Mouse (Mus musculus) cortical plate, adult 2 months (tissue): ENCODE data around the gene Methig1. TPM values are rescaled to one million over a fixed set of nuclear protein-coding genes. Genes with fewer than 3 reads are reported as not detected.

Experiments
- H3K27ac ChIP-seq: fragments of 200-500 bp; 2 replicates; pipeline ENCODE4 v1.5.1; 2012; ENCODE audit warnings: low read length, control low read depth, inconsistent platforms; ENCODE audit not compliant: insufficient read depth
- H3K4me1 ChIP-seq: fragments of 200-500 bp; 2 replicates; pipeline ENCODE4 v1.6.1; 2011; ENCODE audit warnings: low read length; ENCODE audit not compliant: control insufficient read depth, insufficient read depth
- H3K4me3 ChIP-seq: fragments of 200-500 bp; 2 replicates; pipeline ENCODE4 v1.5.1; 2011; ENCODE audit warnings: mild to moderate bottlenecking, low read length, control low read depth; ENCODE audit not compliant: insufficient read depth
- CTCF ChIP-seq: fragments of 200-500 bp; IDR thresholded peaks from 2 replicates; pipeline ENCODE4 v1.5.1; 2011; ENCODE audit warnings: mild to moderate bottlenecking, control low read depth, low read length; ENCODE audit not compliant: insufficient read depth; ENCODE audit errors: extremely low read depth
- POLR2A ChIP-seq: fragments of 200-500 bp; IDR thresholded peaks from 2 replicates; pipeline ENCODE4 v1.6.1; 2011; ENCODE audit warnings: mild to moderate bottlenecking, low read length, control low read depth; ENCODE audit not compliant: insufficient read depth; ENCODE audit errors: extremely low read depth
- polyA plus RNA-seq: library from polyadenylated mRNA; depleted of rRNA; stranded (reverse); fragments of >200 nt; gene quantifications from 2 replicates; pipeline ENCODE4 v1.2.3, GENCODE M21; 2012

Gene Methig1
- polyA plus RNA-seq, 1 experiment: not detected

DNA sequence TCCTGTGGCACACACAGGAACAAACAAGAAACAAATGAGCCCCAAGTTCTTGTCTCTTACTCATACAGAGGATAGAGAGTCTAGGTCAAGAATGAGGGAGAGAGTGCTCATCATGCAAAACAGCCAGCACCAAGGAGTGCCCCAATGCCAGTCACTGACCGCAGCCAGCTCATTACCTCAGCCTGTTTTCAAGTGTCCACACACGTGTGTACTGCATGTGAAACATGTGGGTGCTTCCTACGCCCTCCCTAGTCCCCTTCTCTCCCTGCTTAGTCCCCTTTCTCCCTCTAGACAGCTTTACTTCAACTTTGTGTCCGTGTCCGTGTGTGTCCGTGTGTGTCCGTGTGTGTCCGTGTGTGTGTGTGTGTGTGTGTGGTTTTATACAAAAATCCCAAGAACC, 26.7 kb downstream of the Methig1 start:
- TF ChIP-seq CTCF (no peak), POLR2A (no peak)
- Histone ChIP-seq H3K4me3 (no peak overlapping the region), H3K27ac (no peak overlapping the region), H3K4me1 (no peaks in the 10 kb centered on the region)

DNA sequence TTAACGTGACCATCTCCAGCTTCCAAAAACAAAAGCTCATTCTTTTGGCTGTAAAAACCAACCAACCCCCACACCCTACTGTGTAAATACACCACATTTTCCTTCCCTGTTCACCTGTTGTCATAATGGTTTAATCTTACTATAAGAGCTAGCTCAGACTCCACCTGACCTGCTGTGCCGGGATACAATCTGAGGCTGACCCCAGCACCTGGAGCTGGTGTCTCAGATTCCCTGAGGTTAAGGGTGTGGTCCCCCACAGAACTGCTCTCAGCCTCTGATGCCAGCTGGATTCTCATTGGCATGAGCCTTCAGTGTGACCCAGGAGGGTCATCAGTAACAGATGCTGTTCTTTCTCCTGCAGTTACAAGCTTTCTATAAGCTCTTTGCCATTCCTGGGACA, 27.2 kb downstream of the Methig1 start:
- TF ChIP-seq CTCF: no peak
- TF ChIP-seq POLR2A: no peak
- Histone ChIP-seq H3K4me1 (no peaks in the 10 kb centered on the region), H3K4me3 (no peak overlapping the region), H3K27ac (no peak overlapping the region)

DNA sequence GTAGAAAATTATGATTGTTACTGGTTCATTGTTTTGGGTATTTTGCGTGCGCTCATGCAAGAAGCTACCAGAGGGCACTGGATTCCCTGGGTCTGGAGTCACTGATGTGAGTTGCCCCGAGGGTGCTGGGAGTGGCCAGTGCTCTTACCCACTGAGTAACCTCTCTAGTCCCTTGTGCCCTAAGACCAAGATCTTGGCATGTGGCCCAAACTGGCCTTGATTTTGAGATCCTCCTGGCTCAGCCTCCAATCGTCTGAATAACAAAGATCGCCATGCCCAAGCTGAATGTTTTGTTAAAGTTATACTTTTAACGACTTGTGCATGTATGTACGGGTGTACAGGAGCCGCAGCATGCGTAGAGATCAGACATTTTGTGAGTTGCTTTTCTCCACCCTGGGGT, 32.8 kb downstream of the Methig1 start:
- no peaks in the 10 kb centered on the region for H3K4me1 ChIP-seq
- H3K27ac ChIP-seq: no peak overlapping the region
- H3K4me3 ChIP-seq: no peak overlapping the region
- no peak for TF ChIP-seq POLR2A
- TF ChIP-seq CTCF: no peak

DNA sequence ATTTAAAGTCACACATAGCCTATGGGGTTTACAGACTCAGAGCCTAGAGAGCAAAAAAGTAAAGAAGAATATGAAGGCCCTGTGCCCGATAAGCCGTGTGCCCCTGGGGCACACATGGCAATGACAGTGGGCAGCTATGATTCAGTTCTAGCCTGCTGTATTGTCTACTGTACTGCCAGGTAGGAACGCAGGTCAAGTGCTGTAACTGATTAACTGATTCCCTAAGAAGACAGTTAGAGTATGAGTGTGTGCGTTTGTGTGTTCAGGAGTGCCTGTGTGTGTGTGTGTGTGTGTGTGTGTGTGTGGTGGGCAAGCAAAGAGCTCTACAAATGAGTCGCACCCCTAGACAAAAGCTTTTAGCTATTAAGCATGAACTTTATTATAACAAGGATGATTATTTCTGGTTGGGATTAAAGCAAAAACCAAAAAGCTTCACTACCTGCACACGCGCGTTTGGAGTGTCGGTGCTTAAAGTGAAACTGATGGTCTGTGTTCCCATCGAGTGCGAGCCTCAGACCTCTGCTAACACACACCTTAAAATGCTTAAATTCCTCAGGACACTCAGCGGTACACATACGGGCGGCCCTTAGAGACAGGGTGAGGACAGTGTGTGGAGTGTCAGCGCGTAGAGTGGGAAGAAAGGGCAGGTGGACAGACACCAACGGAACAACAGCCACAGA, 34.7 kb downstream of the Methig1 start:
- Histone ChIP-seq H3K4me1 (no peaks in the 10 kb centered on the region), H3K4me3 (no peak overlapping the region), H3K27ac (no peak overlapping the region)
- TF ChIP-seq CTCF (no peak), POLR2A (no peak)

- TF ChIP-seq CTCF: no peak
- TF ChIP-seq POLR2A: no peak
- no peak overlapping the region for H3K4me3 ChIP-seq
- H3K4me1 ChIP-seq: no peaks in the 10 kb centered on the region
- H3K27ac ChIP-seq: no peak overlapping the region
Measured at GRCm38 (mm10) chr15:100388224-100388835, 35.4 kb downstream of the Methig1 start.

DNA sequence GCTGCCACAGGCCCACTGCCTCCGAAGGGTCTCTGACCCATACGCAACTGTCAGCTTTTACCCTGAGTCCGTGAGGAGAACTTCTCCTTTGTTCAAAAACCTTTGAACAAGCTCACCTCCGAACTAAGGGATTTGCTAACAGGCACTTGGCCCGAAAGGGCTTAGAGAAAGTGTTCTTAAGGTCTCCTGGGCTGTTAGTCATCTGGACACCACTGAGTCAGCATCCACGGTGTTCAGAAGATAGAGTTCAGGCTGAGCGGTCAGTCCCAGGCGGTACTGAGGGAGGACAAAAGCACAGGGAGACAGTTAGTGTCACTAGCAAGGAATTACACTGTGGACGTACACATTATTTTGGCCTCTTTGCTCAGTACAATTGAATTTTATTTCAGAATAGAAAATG, 35.9 kb downstream of the Methig1 start:
- no peak overlapping the region for H3K4me3 ChIP-seq
- no peaks in the 10 kb centered on the region for H3K4me1 ChIP-seq
- H3K27ac ChIP-seq: no peak overlapping the region
- TF ChIP-seq POLR2A: no peak
- no peak for TF ChIP-seq CTCF

DNA sequence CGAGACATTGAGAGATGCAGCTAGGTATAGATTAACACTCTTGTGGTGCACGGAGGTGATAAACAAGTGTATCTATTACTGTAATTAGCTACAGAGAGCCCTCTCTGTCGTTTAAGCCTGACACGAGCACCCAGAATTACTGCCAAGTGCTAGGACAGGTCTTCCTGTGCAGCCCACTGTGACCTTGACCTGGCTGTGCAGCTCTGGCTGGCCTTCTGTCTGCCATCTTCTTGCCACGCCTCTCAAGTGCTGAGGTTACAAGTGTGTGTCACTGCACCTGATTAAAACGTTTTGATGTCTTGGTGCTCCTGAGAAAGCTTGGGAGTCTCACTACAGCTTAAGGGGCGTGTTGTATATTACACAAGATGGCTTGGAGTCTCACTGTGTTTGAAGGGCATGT, 38.1 kb downstream of the Methig1 start:
- TF ChIP-seq POLR2A (no peak), CTCF (no peak)
- Histone ChIP-seq H3K4me1 (no peaks in the 10 kb centered on the region), H3K4me3 (no peak overlapping the region), H3K27ac (no peak overlapping the region)

DNA sequence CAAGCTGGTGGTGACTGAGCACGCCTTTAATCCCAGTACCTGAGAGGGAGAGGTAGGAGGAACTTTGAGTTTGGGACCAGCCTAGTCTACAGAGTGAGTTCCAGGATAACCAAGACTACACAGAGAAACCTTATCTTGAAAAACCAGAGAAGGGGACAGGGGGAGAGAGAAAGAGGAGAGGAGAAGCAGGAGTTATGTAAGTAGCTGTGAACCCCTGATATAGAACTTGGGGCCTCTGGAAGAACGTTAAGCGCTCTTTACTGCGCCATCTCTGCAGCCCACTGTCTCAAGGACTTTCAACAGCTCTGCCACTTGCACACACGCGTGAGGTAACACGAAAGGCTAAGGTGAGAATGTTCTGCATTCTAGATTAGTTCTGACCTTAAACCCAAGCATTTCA, 38.6 kb downstream of the Methig1 start:
- no peak overlapping the region for H3K27ac ChIP-seq
- no peak for TF ChIP-seq POLR2A
- TF ChIP-seq CTCF: no peak

DNA sequence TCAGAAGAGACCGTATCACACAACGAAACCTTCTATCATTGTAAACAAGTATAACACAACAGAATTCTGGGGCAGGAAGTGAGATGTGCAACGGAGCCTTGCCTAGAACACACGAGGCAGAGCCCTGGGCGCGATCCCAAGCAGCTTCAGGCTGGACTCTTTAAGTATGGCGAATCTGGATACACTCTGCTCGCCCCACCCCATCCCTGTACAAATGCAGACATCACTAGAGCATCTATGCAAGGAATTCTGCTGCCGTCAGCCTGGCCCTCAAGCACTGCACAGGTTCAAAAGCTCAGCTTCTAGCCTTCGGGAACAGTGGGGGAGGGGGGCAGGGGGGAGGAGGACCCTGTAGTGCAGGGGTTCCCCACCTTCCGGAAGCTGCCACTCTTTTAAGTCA, 40.1 kb downstream of the Methig1 start:
- H3K27ac ChIP-seq: no peak overlapping the region
- TF ChIP-seq POLR2A: no peak
- no peak for TF ChIP-seq CTCF
- H3K4me1 ChIP-seq: no peaks in the 10 kb centered on the region
- H3K4me3 ChIP-seq: no peak overlapping the region

More for the DNA sequence above, 38.6 kb downstream of the Methig1 start:
- no peaks in the 10 kb centered on the region for H3K4me1 ChIP-seq
- no peak overlapping the region for H3K4me3 ChIP-seq

DNA sequence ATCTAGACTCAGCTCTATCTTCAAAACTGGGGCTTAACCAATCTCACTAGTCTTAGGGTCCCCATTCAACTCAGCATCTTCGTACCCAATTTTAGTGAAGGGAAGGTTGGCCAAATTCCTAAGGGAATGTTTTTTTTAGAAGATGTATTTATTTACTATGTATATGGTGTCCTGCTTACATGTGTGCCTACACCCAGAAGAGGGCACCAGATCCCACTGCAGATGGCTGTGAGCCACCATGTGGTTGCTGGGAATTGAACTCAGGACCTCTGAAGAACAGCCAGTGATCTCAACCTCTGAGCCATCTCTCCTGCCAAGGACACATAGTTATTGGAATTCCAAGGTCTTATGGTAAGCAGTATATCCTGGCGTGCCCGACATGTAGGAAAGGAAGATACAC, 42.6 kb downstream of the Methig1 start:
- Histone ChIP-seq H3K4me3 (no peak overlapping the region), H3K27ac (no peak overlapping the region), H3K4me1 (no peaks in the 10 kb centered on the region)
- TF ChIP-seq POLR2A (no peak), CTCF (no peak)
